Mouse (Mus musculus): ENCODE measurements around the gene Prss35.

The Prss35 gene
- long read RNA-seq, experiment 1, transcript Prss35-201 (2 exons, 3,444 nt), result major isoform, 103 of 123 reads
- long read RNA-seq, experiment 1, partial matches to known transcripts, result 0 of 123 reads
- long read RNA-seq, experiment 1, other reads (novel, unspliced or antisense), result 20 of 123 reads
- long read RNA-seq, experiment 2, transcript Prss35-201 (2 exons, 3,444 nt), result major isoform, 403 of 495 reads
- long read RNA-seq, experiment 2, partial matches to known transcripts, result 3 of 495 reads
- long read RNA-seq, experiment 2, other reads (novel, unspliced or antisense), result 89 of 495 reads

GRCm38 (mm10) chr9:86742959-86743911 lies at the start of gene Prss35:
TSS of gene Prss35 (plus strand) at chr9:86743649.
- intact Hi-C loops (cut with DNase I), result loop anchor here (5.0 kb wide), 1 partner anchor 51 kb away; no protein-coding TSS in a partner anchor

GRCm38 (mm10) chr9:86693935-86694334 lies 49.5 kb upstream of the Prss35 start:
- intact Hi-C loops (cut with DNase I), result loop anchor here (5.0 kb wide), 1 partner anchor 48 kb away; the partner anchor contains the start of gene Prss35

- intact Hi-C loops (cut with DNase I), result loop anchor here (5.0 kb wide), 1 partner anchor 48 kb away; the partner anchor contains the start of gene Prss35
These were observed 48.8 kb upstream of the Prss35 start for GRCm38 (mm10) chr9:86694644-86695043.

GRCm38 (mm10) chr9:86695199-86695817 lies 48.1 kb upstream of the Prss35 start:
- intact Hi-C loops (cut with DNase I), result no loop called here

- intact Hi-C loops (cut with DNase I), result no loop called here
These were observed 47.6 kb upstream of the Prss35 start, which contains the start of gene Me1 for GRCm38 (mm10) chr9:86695818-86696261. TSS of gene Me1 (minus strand) at chr9:86695953.

- intact Hi-C loops (cut with DNase I), result no loop called here
These were observed 42.2 kb upstream of the Prss35 start for GRCm38 (mm10) chr9:86701264-86701663.

- intact Hi-C loops (cut with DNase I), result no loop called here
These were observed 41.6 kb upstream of the Prss35 start for GRCm38 (mm10) chr9:86701844-86702243.

GRCm38 (mm10) chr9:86707431-86707830 lies 36.0 kb upstream of the Prss35 start:
- intact Hi-C loops (cut with DNase I), result no loop called here

GRCm38 (mm10) chr9:86708921-86709320 lies 34.5 kb upstream of the Prss35 start:
- intact Hi-C loops (cut with DNase I), result no loop called here

- intact Hi-C loops (cut with DNase I), result no loop called here
These were observed 33.3 kb upstream of the Prss35 start for GRCm38 (mm10) chr9:86710091-86710634.

GRCm38 (mm10) chr9:86712648-86713047 lies 30.8 kb upstream of the Prss35 start:
- intact Hi-C loops (cut with DNase I), result no loop called here

GRCm38 (mm10) chr9:86714089-86714488 lies 29.4 kb upstream of the Prss35 start:
- intact Hi-C loops (cut with DNase I), result no loop called here

- intact Hi-C loops (cut with DNase I), result no loop called here
These were observed 26.9 kb upstream of the Prss35 start for GRCm38 (mm10) chr9:86716540-86716939.

- intact Hi-C loops (cut with DNase I), result no loop called here
These were observed 26.3 kb upstream of the Prss35 start for GRCm38 (mm10) chr9:86717119-86717518.

- intact Hi-C loops (cut with DNase I), result no loop called here
These were observed 23.2 kb upstream of the Prss35 start for GRCm38 (mm10) chr9:86720227-86720626.

GRCm38 (mm10) chr9:86720794-86721193 lies 22.7 kb upstream of the Prss35 start:
- intact Hi-C loops (cut with DNase I), result no loop called here

- intact Hi-C loops (cut with DNase I), result no loop called here
These were observed 18.4 kb upstream of the Prss35 start for GRCm38 (mm10) chr9:86725066-86725465.

GRCm38 (mm10) chr9:86725604-86726380 lies 17.7 kb upstream of the Prss35 start:
- intact Hi-C loops (cut with DNase I), result no loop called here

GRCm38 (mm10) chr9:86726381-86726720 lies 17.1 kb upstream of the Prss35 start:
- intact Hi-C loops (cut with DNase I), result no loop called here

GRCm38 (mm10) chr9:86728214-86728814 lies 15.1 kb upstream of the Prss35 start:
- intact Hi-C loops (cut with DNase I), result no loop called here

Measured in adrenal gland (tissue).